Mouse (Mus musculus): ENCODE measurements around the gene Elavl1. TPM values are rescaled to one million over a fixed set of nuclear protein-coding genes. Genes with fewer than 3 reads are reported as not detected.
"Not testable (repeated sequence)": the region's sequence is repeated elsewhere in the genome, so short reads cannot be mapped to it uniquely, and the experiment has no call there.

The Elavl1 gene
- total RNA-seq, 1 experiment from 2014 or later = 95.1 TPM

- DNase-seq = no peak
Observed at GRCm38 (mm10) chr8:4257350-4257749, 67.9 kb downstream of the Elavl1 start.

DNA sequence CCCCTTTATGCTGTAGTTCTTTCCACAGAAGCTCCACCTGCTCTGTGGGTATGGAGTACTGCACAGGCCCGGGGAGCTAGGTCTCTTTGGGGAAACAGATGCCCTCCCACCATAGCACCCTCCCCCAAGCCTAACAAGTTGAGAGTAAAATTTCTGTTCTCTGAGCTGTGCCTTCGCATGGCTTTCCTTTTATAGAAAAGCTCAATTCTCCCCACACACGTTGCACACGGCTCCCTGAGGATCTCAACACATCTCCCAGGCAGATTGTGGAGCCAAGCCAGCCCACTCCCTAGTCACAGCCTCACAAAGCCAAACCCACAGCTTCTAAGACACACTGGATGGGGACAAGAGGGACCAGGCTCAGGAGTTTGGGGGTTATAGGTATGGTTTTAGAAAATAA is 68.3 kb downstream of the Elavl1 start:
- DNase-seq = no peak

- not testable (repeated sequence) for DNase-seq
Observed at GRCm38 (mm10) chr8:4255471-4255870, 69.7 kb downstream of the Elavl1 start.

DNA sequence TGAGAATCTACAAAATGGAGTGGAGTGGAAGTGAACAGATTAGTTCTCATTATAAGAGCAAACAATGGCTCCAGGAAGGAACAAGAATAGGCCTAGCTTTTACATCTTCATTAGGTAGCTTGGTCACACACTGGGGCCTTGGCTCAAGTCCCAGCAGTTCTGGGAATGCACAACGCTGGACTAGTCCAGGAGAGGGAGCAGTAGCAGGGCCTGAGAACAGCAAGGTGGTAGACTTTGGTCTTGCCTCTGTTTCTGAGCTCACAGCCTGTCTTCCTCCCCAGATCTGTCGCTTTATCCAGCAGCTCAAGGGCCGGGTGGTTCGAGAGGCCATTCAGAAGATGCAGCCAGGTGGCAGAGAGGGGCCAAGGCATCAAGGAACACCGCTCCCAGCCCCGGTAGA is 71.2 kb downstream of the Elavl1 start:
- peak; percentile 59 for DNase-seq

GRCm38 (mm10) chr8:4252934-4253841 is 72.0 kb downstream of the Elavl1 start, which contains the start of gene Snapc2:
Gene Snapc2, plus strand, starts transcription at chr8:4253080.
- DNase-seq = peak; percentile 97

DNA sequence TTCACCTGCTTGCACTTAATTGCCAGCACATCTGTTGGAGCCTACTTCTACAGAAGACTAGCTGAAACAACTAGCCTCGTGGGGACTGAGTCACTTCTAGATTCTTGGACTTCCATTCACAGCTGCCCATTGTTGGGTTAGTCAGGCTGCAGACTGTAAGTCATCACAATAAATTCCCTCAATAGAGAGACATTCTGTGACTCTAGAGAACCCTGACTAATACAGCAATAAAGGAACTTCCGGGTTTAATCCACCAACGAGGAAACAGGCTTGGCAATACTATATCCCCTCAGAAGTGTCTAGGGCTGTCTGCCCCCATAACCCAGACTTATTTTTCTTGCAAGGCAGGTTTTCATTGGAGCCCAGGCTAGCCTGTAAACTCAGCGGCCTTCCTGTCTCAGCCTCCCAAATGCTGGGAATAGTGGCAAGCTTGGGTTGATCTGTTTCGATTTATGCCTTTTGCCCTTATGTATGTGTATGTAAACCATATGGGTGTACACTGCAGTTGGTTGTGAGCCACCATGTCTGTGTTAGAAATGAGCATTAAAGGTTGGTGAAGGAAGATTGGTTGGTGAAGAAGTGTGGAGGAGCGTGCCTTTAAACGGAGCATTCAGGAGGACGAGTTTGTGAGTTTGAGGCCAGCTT is 73.0 kb downstream of the Elavl1 start:
- DNase-seq = no peak

- DNase-seq = peak; percentile 90
Observed at GRCm38 (mm10) chr8:4250306-4250970, 74.8 kb downstream of the Elavl1 start.

- DNase-seq = peak; percentile 47
Observed at GRCm38 (mm10) chr8:4249213-4249612, 76.0 kb downstream of the Elavl1 start.

DNA sequence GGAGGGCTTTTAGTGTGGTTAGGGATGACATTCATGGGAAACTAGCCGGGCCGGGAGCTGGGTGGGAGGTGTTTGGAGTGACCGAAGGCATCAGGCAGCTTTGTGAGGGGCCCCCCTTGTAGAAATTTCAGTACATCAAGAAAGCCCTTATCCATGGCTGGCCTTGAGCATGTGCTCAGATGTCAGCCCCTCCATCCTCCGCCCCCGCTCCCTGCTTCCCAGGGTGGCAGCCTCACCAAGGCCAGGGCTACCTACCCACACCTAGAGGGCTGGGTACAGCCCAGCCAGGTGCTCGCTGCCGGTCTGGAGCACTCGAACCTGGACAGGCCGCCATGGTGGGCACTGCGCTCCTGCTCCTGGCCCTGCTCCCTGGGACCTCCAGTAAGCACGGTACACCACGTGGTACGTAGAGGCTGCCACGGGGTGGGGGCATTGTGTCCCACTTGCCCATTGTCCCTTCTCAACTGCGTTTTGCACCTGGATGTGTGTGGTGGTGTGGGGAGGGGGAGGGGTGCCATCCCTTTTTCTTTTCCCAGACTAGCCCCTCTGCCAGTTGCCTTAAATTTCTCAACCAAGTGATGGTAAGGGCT is 77.2 kb downstream of the Elavl1 start, which contains the start of gene Tgfbr3l:
Gene Tgfbr3l, plus strand, starts transcription at position 264 of the 590 bp plus-strand sequence.
- DNase-seq = no peak

DNA sequence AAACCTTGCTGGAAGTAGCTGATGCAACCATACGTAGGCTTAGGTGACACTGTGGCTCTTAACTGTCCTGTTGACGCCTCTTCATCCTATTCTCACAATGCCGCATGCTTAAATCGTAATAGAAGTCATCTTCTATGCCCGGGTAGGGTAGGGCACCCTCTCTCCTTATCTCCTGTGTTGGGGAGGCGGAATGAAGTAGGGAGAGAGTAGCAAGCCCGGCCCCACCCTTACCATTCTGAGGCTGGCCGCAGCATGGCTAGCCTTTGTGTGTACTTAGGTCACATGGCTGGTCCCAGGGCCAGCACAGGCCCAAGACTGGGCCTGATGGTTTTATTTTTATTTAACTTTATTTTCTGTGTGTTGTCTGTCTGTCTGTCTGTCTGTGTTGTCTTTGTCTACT is 78.0 kb downstream of the Elavl1 start:
- no peak for DNase-seq

DNA sequence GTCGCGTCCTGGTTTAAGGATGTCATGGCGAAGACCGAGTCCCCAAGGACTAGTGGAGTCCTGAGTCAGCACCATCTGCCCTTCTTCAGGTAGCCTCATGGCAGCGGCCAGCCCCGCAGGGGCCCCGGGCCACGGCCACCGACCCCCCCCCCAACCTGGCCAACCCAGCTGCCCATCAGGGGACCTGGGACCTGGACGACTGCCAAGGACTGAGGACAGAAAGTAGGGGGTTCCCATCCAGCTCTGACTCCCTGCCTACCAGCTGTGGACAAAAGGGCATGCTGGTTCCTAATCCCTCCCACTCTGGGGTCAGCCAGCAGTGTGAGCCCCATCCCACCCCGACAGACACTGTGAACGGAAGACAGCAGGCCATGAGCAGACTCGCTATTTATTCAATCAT is 79.5 kb downstream of the Elavl1 start:
- DNase-seq = no peak

- no peak for DNase-seq
Observed at GRCm38 (mm10) chr8:4245061-4245460, 80.2 kb downstream of the Elavl1 start.

DNA sequence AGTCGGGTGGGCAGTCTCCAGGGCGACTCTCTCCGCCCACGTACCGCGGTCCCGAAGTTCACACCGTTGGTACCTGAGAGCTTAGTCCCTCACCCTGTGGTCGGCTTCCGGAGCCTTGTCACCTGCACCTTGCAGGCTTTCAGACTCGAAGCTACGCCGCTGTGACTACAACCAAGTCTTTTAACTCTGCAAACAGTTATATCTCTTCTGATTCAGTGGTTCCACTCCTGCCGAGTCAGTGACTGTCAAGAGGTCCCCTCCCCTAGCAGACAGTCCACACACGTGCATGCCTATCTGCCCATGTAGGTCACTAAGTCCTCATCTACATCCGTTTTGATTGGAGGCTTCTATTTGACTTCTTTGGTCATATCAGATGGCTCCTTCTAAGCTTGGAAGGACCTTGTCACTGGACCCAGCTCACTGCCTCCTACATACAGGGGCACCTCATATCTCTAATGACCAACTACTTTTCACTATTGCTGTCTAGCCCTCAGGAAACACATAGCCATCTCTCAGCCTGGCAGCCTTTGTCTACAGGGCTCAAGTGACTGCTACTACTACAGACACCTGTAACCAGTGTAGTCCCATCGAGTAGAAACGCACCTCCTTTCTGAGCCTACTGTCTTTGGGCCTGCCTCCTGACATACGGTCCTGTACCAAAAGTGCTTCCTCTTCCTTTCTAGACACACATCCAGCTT is 85.9 kb downstream of the Elavl1 start:
- no peak for DNase-seq

DNA sequence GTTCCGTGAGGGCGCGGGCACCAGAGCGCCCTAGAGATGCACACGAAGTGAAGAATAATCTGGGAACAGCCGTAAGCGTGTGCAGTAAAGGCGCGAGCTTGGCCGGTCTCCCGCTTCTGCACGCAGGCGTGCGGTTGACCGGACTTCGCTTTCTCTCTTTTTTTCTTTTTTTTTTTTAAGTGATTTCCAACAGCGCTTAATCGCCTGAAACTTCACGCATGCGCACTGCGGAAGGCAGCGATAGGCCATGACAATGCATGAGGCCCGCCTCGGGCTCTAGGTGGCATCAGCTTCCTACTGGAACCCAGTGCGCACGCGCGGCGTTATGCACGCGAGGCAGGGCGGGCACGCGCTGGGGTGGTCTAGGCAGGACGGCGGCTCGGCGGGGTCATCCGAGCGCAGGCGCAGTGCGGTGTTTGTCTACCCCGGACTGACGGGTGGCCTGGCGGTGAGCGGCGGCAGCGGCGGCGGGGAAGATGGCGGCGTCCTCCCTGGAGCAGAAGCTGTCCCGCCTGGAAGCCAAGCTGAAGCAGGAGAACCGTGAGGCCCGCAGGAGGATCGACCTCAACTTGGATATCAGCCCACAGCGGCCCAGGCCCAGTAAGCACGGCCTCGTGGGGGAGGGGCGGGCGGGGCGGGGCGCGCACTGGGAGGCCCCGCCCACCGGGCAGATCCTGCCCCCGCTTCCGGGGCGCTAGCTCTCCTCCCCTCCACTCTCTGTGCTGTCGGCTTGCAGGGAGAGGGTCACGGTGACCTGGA is 86.6 kb downstream of the Elavl1 start, which contains the start of the genes Map2k7 and Gm49320:
Gene Map2k7, plus strand, starts transcription at position 307 of the 759 bp plus-strand sequence.
Gene Gm49320, plus strand, starts transcription at position 432 of the 759 bp plus-strand sequence.
- DNase-seq = peak; percentile 100

GRCm38 (mm10) chr8:4237814-4238433 is 87.3 kb downstream of the Elavl1 start:
- DNase-seq = peak; percentile 51

Other genes with a start within 250 kb of the Elavl1 start
- 0.88 and 1.6 TPM in 2 replicates for gene Cd209f, start 219.6 kb downstream of the Elavl1 start, total RNA-seq (2021)
- 0.18 TPM in 1 of 2 replicates, not detected in the other for gene Cd209g, start 191.3 kb downstream of the Elavl1 start, total RNA-seq (2021)
- 31.2 and 38.6 TPM in 2 replicates for gene Evi5l, start 158.8 kb downstream of the Elavl1 start, total RNA-seq (2021)
- gene Prr36, start 108.0 kb downstream of the Elavl1 start, total RNA-seq (2021) = 4.7 and 5.2 TPM in 2 replicates
- gene Lrrc8e, start 98.6 kb downstream of the Elavl1 start, total RNA-seq (2021) = 18.0 and 18.6 TPM in 2 replicates
- 99.6 and 105 TPM in 2 replicates for gene Map2k7, start 86.7 kb downstream of the Elavl1 start, total RNA-seq (2021)
- 1.1 and 3.0 TPM in 2 replicates for gene Gm49320, start 86.5 kb downstream of the Elavl1 start, total RNA-seq (2021)
- gene Tgfbr3l, start 77.2 kb downstream of the Elavl1 start, total RNA-seq (2021) = 15.8 and 22.6 TPM in 2 replicates
- gene Snapc2, start 72.3 kb downstream of the Elavl1 start, total RNA-seq (2021) = 30.7 and 31.8 TPM in 2 replicates
- gene Ctxn1, start 66.1 kb downstream of the Elavl1 start, total RNA-seq (2021) = 8.0 and 8.6 TPM in 2 replicates
- gene Timm44, start 49.5 kb downstream of the Elavl1 start, total RNA-seq (2021) = 107 and 120 TPM in 2 replicates
- 18.8 and 20.2 TPM in 2 replicates for gene Ccl25, start 203 bp downstream of the Elavl1 start, total RNA-seq (2021)
- 11.0 and 28.3 TPM in 2 replicates for gene Cers4, start 167.6 kb upstream of the Elavl1 start, total RNA-seq (2021)